Mouse (Mus musculus) forebrain, embryonic 11.5 days (tissue): ENCODE measurements around the gene Sdcbp2. TPM values are rescaled to one million over a fixed set of nuclear protein-coding genes. Genes with fewer than 3 reads are reported as not detected.
A peak's percentile ranks its signal among the peaks of the same experiment; 100 is the strongest.

ENCODE experiments used
- ATAC-seq: fragments of 200-750 bp; cut with Nextera tagmentation; replicated peaks from 2 replicates; pipeline ENCODE4 v1.8.0; 2017; ENCODE audit warnings: moderate TSS enrichment; ENCODE audit not compliant: low FRiP score
- DNase-seq: peaks from one replicate; pipeline ENCODE4 v3.0.0-alpha.2; 2017; ENCODE audit warnings: low spot score
- H3K27ac ChIP-seq: fragments of 300-500 bp; sonication (generic); 2 replicates; pipeline ENCODE4 v1.5.1; 2014; ENCODE audit warnings: low read depth, low read length
- H3K27me3 ChIP-seq: fragments of 300-500 bp; sonication (generic); 2 replicates; pipeline ENCODE4 v1.6.1; 2014; ENCODE audit warnings: mild to moderate bottlenecking, low read length, mixed read lengths; ENCODE audit not compliant: control insufficient read depth, insufficient read depth
- H3K36me3 ChIP-seq: fragments of 300-500 bp; sonication (generic); 2 replicates; pipeline ENCODE4 v1.6.1; 2014; ENCODE audit warnings: mild to moderate bottlenecking, low read length, moderate library complexity, mixed read lengths; ENCODE audit not compliant: control insufficient read depth, insufficient read depth
- H3K4me1 ChIP-seq: fragments of 300-500 bp; sonication (generic); replicated peaks from 2 replicates; pipeline ENCODE4 v1.6.1; 2014; ENCODE audit warnings: low read length, mixed read lengths; ENCODE audit not compliant: control insufficient read depth, insufficient read depth
- H3K4me2 ChIP-seq: fragments of 300-500 bp; sonication (generic); 2 replicates; pipeline ENCODE4 v1.6.1; 2014; ENCODE audit warnings: low read depth, mild to moderate bottlenecking, low read length, moderate library complexity, mixed read lengths; ENCODE audit not compliant: severe bottlenecking
- H3K4me3 ChIP-seq: fragments of 300-500 bp; sonication (generic); 2 replicates; pipeline ENCODE4 v1.5.1; 2014; ENCODE audit warnings: low read depth, low read length
- H3K9ac ChIP-seq: fragments of 300-500 bp; sonication (generic); 2 replicates; pipeline ENCODE4 v1.6.1; 2014; ENCODE audit warnings: low read length
- H3K9me3 ChIP-seq: fragments of 300-500 bp; sonication (generic); 2 replicates; pipeline ENCODE4 v1.6.1; 2016; ENCODE audit warnings: low read length, mixed read lengths; ENCODE audit not compliant: control insufficient read depth
- WGBS: fragments of 180-500 bp; shearing (Covaris S2); extraction: QIAGEN DNeasy Blood & Tissue Kit; methylation state at CpG from one replicate; pipeline ENCODE4 v1.1.7; 2014; 5-methylcytosine and 5-hydroxymethylcytosine counted together
- polyA plus RNA-seq: library from polyadenylated mRNA; unstranded; fragments of >200 nt; fragmentation: Nextera tagmentation; extraction: Ambion mirVana; gene quantifications from 2 replicates; pipeline ENCODE4 v1.2.1, GENCODE M21; 2014

The Sdcbp2 gene
- polyA plus RNA-seq, 1 experiment from 2014 or later, result 0.44 TPM

GRCm38 (mm10) chr2:151629310-151629709 lies 56.9 kb downstream of the Sdcbp2 start:
- Histone ChIP-seq H3K4me3 (no peak overlapping the region), H3K27me3 (peaks cover 8% of the 10 kb centered on the region; the same call in 1 of the 2 replicates), H3K4me2 (no peak overlapping the region), H3K9me3 (no peaks in the 10 kb centered on the region), H3K36me3 (no peaks in the 10 kb centered on the region), H3K27ac (no peak overlapping the region), H3K4me1 (peaks cover 2% of the 10 kb centered on the region; the same call in 1 of the 2 replicates), H3K9ac (no peak overlapping the region)
- ATAC-seq (no peak), DNase-seq (no peak)
- WGBS, result 82% methylated on average over 7 of the region's 7 CpGs

DNA sequence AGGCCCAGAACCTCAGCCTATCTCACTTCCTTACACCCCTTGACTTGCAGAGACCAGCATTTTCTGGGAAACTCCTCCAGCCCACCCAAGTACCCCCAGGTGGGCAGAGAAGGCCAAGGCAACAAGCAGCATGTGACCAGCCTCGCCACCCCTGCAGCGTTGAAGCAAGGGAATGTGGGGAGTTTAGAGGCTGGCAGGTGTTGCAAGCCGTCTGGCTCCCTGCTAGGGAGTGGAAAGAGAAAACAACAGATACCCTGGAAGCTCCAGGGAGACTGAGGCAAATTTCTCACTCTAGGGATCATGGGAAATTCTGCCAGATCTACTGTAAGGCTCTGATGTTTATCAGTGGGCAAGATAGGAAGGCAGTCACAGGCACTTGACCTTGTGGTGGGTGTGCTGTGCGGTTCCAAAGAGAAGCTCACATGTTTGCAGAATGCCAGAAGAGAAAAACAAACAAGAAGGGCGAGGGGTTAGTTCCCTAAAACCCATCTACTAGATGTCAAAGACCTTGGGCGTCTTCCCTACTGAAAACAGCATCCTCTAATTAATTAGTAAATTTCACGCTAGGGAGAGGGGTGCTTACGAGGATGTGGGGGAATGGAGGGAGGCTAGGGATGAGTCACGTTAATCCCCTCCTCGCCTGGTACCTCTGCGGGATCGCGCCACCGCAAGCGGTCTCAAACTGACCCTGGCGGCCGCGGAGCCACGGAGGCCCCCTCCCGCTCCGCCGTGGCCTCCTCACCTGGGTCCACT lies 59.2 kb downstream of the Sdcbp2 start:
- DNase-seq, result no peak
- Histone ChIP-seq H3K4me2 (peak overlapping the region; percentile 95), H3K27me3 (peaks cover 8% of the 10 kb centered on the region; the same call in 1 of the 2 replicates), H3K9me3 (no peaks in the 10 kb centered on the region), H3K36me3 (no peaks in the 10 kb centered on the region), H3K4me1 (peaks cover 2% of the 10 kb centered on the region; the same call in 1 of the 2 replicates), H3K27ac (no peak overlapping the region), H3K9ac (peak overlapping the region; percentile 71), H3K4me3 (peak overlapping the region; percentile 62)
- WGBS, result 3% methylated on average over 19 of the region's 22 CpGs
- peak; percentile 0; the same call in 1 of the 2 replicates for ATAC-seq

- Histone ChIP-seq H3K4me3 (peak within 1 kb of the TSS; percentile 62), H3K4me1 (peaks cover 2% of the 10 kb centered on the region; the same call in 1 of the 2 replicates), H3K36me3 (no peaks in the 10 kb centered on the region), H3K27ac (no peak within 1 kb of the TSS), H3K9me3 (no peaks in the 10 kb centered on the region), H3K9ac (peak within 1 kb of the TSS; percentile 71), H3K27me3 (peaks cover 8% of the 10 kb centered on the region; the same call in 1 of the 2 replicates), H3K4me2 (peak within 1 kb of the TSS; percentile 95)
- ATAC-seq (peak; percentile 87), DNase-seq (peak; percentile 82)
- WGBS, result 0% methylated on average over 44 of the region's 47 CpGs
Observed at GRCm38 (mm10) chr2:151632159-151632814, 59.9 kb downstream of the Sdcbp2 start, which contains the start of gene Snph. Gene Snph, minus strand, starts transcription at chr2:151632593.

- Histone ChIP-seq H3K9me3 (no peaks in the 10 kb centered on the region), H3K4me3 (no peak overlapping the region), H3K27me3 (peaks cover 8% of the 10 kb centered on the region; the same call in 1 of the 2 replicates), H3K4me2 (peak overlapping the region; percentile 95; the same call in 1 of the 2 replicates), H3K36me3 (no peaks in the 10 kb centered on the region), H3K27ac (no peak overlapping the region), H3K9ac (no peak overlapping the region), H3K4me1 (peaks cover 2% of the 10 kb centered on the region; the same call in 1 of the 2 replicates)
- ATAC-seq, result no peak
- 36% methylated on average over 5 of the region's 5 CpGs for WGBS
- DNase-seq, result no peak
Observed at GRCm38 (mm10) chr2:151632982-151633381, 60.6 kb downstream of the Sdcbp2 start.

DNA sequence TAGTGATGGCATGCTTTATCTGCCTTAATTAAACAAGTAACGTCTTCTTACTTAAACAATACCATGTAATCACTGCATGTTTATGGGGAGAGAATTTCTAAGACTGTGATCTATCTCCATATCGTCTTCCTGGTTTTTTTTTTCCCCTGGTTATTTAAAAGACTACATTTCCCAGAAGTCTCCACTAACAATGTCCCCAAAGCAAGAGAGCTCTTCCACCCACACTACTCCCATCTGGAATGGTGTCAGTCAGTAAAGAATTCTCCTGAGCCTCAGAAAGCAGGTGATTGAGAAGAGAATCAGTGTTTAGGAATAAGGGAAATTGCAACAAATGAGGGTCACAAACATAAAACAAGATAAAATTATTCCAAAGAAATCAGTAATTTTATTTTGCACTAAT lies 62.5 kb downstream of the Sdcbp2 start:
- Histone ChIP-seq H3K36me3 (no peaks in the 10 kb centered on the region), H3K9me3 (no peaks in the 10 kb centered on the region), H3K9ac (no peak overlapping the region), H3K4me2 (no peak overlapping the region), H3K27me3 (peaks cover 8% of the 10 kb centered on the region; the same call in 1 of the 2 replicates), H3K27ac (no peak overlapping the region), H3K4me3 (no peak overlapping the region), H3K4me1 (peaks cover 2% of the 10 kb centered on the region; the same call in 1 of the 2 replicates)
- no peak for ATAC-seq
- DNase-seq, result no peak
- 34% methylated on average over 2 of the region's 2 CpGs for WGBS

- no peak overlapping the region for H3K4me2 ChIP-seq
- H3K9ac ChIP-seq, result no peak overlapping the region
- H3K27me3 ChIP-seq, result peaks cover 8% of the 10 kb centered on the region; the same call in 1 of the 2 replicates
- H3K4me3 ChIP-seq, result no peak overlapping the region
- H3K27ac ChIP-seq, result no peak overlapping the region
- no peaks in the 10 kb centered on the region for H3K9me3 ChIP-seq
- 76% methylated on average over 9 of the region's 9 CpGs for WGBS
- DNase-seq, result no peak
- no peaks in the 10 kb centered on the region for H3K36me3 ChIP-seq
- ATAC-seq, result no peak
- peaks cover 2% of the 10 kb centered on the region; the same call in 1 of the 2 replicates for H3K4me1 ChIP-seq
Observed at GRCm38 (mm10) chr2:151635362-151636014, 63.1 kb downstream of the Sdcbp2 start.

- Histone ChIP-seq H3K27me3 (peaks cover 8% of the 10 kb centered on the region; the same call in 1 of the 2 replicates), H3K4me1 (peaks cover 2% of the 10 kb centered on the region; the same call in 1 of the 2 replicates), H3K4me2 (no peak overlapping the region), H3K9me3 (no peaks in the 10 kb centered on the region), H3K9ac (no peak overlapping the region), H3K27ac (no peak overlapping the region), H3K36me3 (no peaks in the 10 kb centered on the region), H3K4me3 (no peak overlapping the region)
- DNase-seq, result no peak
- WGBS, result 65% methylated on average over 2 of the region's 2 CpGs
- ATAC-seq, result no peak
Observed at GRCm38 (mm10) chr2:151636015-151636402, 63.6 kb downstream of the Sdcbp2 start.
